Mouse (Mus musculus): ENCODE measurements at regions not wholly inside any gene's neighbourhood (a gene's known extent, or its start where the extent isn't known, plus 50 kb on each side); places are given as distances from the start of the nearest gene placed in this dataset.

- Histone ChIP-seq H3K4me3 (no peak overlapping the region), H3K36me3 (no peaks in the 10 kb centered on the region), H3K4me2 (no peak overlapping the region), H3K27ac (ENCODE audit: poor library complexity, severe bottlenecking) (no peak overlapping the region), H3K27me3 (replicated peaks) (no peaks in the 10 kb centered on the region), H3K4me1 (replicated peaks) (no peaks in the 10 kb centered on the region), H3K9ac (no peak overlapping the region), H3K9me3 (replicated peaks) (no peaks in the 10 kb centered on the region)
- WGBS, result 77% methylated on average over 5 of the region's 5 CpGs
- ATAC-seq (ENCODE audit: insufficient number of reproducible peaks, low FRiP score), result no peak
Measured at GRCm38 (mm10) chr16:22750725-22751287, 60.6 kb downstream of the Crygs start.

GRCm38 (mm10) chr16:22744121-22744855, 67.1 kb downstream of the Crygs start:
- no peaks in the 10 kb centered on the region for H3K9me3 ChIP-seq (replicated peaks)
- no peak overlapping the region for H3K27ac ChIP-seq (ENCODE audit: poor library complexity, severe bottlenecking)
- H3K4me1 ChIP-seq (replicated peaks), result no peaks in the 10 kb centered on the region
- no peak overlapping the region for H3K9ac ChIP-seq
- WGBS, result 76% methylated on average over 7 of the region's 7 CpGs
- ATAC-seq (ENCODE audit: insufficient number of reproducible peaks, low FRiP score), result no peak
- H3K27me3 ChIP-seq (replicated peaks), result no peaks in the 10 kb centered on the region
- no peak overlapping the region for H3K4me3 ChIP-seq
- no peaks in the 10 kb centered on the region for H3K36me3 ChIP-seq
- H3K4me2 ChIP-seq, result no peak overlapping the region

- Histone ChIP-seq H3K4me1 (replicated peaks) (no peaks in the 10 kb centered on the region), H3K9ac (no peak overlapping the region), H3K4me3 (no peak overlapping the region), H3K36me3 (no peaks in the 10 kb centered on the region), H3K27me3 (replicated peaks) (no peaks in the 10 kb centered on the region), H3K27ac (ENCODE audit: poor library complexity, severe bottlenecking) (no peak overlapping the region), H3K4me2 (no peak overlapping the region), H3K9me3 (replicated peaks) (no peaks in the 10 kb centered on the region)
- 81% methylated on average over 1 of the region's 1 CpGs for WGBS
- ATAC-seq (ENCODE audit: insufficient number of reproducible peaks, low FRiP score), result no peak
Measured at GRCm38 (mm10) chr16:22743461-22743860, 67.9 kb downstream of the Crygs start.

- no peaks in the 10 kb centered on the region for H3K4me1 ChIP-seq (replicated peaks)
- no peak overlapping the region for H3K9ac ChIP-seq
- H3K27me3 ChIP-seq (replicated peaks), result no peaks in the 10 kb centered on the region
- H3K4me3 ChIP-seq, result no peak overlapping the region
- H3K27ac ChIP-seq (ENCODE audit: poor library complexity, severe bottlenecking), result no peak overlapping the region
- no peaks in the 10 kb centered on the region for H3K9me3 ChIP-seq (replicated peaks)
- WGBS, result 55% methylated on average over 4 of the region's 4 CpGs
- no peak for ATAC-seq (ENCODE audit: insufficient number of reproducible peaks, low FRiP score)
- no peaks in the 10 kb centered on the region for H3K36me3 ChIP-seq
- no peak overlapping the region for H3K4me2 ChIP-seq
Measured at GRCm38 (mm10) chr16:22741496-22741895, 69.9 kb downstream of the Crygs start.

GRCm38 (mm10) chr16:22734529-22735022, 76.8 kb downstream of the Crygs start:
- Histone ChIP-seq H3K4me1 (replicated peaks) (peaks cover 19% of the 10 kb centered on the region), H3K9ac (no peak overlapping the region; the same call in 1 of the 2 replicates), H3K27ac (ENCODE audit: poor library complexity, severe bottlenecking) (no peak overlapping the region), H3K4me2 (peak overlapping the region; percentile 48), H3K27me3 (replicated peaks) (no peaks in the 10 kb centered on the region), H3K9me3 (replicated peaks) (no peaks in the 10 kb centered on the region), H3K4me3 (no peak overlapping the region), H3K36me3 (no peaks in the 10 kb centered on the region)
- 50% methylated on average over 10 of the region's 10 CpGs for WGBS
- no peak for ATAC-seq (ENCODE audit: insufficient number of reproducible peaks, low FRiP score)

GRCm38 (mm10) chr16:22733772-22734528, 76.9 kb upstream of the Dgkg start:
- no peaks in the 10 kb centered on the region for H3K9me3 ChIP-seq (replicated peaks)
- no peaks in the 10 kb centered on the region for H3K27me3 ChIP-seq (replicated peaks)
- H3K36me3 ChIP-seq, result no peaks in the 10 kb centered on the region
- H3K4me1 ChIP-seq (replicated peaks), result peaks cover 19% of the 10 kb centered on the region
- no peak overlapping the region for H3K9ac ChIP-seq
- 0 out of 2 replicates have a peak overlapping the region, but pooled peaks have one; percentile 6 for H3K4me3 ChIP-seq
- peak; percentile 22; the same call in 1 of the 2 replicates for ATAC-seq (ENCODE audit: insufficient number of reproducible peaks, low FRiP score)
- WGBS, result 11% methylated on average over 11 of the region's 11 CpGs
- peak overlapping the region; percentile 48 for H3K4me2 ChIP-seq
- no peak overlapping the region for H3K27ac ChIP-seq (ENCODE audit: poor library complexity, severe bottlenecking)

GRCm38 (mm10) chr16:22729096-22729495, 72.1 kb upstream of the Dgkg start:
- Histone ChIP-seq H3K27me3 (replicated peaks) (no peaks in the 10 kb centered on the region), H3K4me3 (no peak overlapping the region), H3K36me3 (no peaks in the 10 kb centered on the region), H3K9me3 (replicated peaks) (no peaks in the 10 kb centered on the region), H3K4me2 (no peak overlapping the region), H3K4me1 (replicated peaks) (peaks cover 11% of the 10 kb centered on the region), H3K9ac (no peak overlapping the region), H3K27ac (ENCODE audit: poor library complexity, severe bottlenecking) (no peak overlapping the region)
- no peak for ATAC-seq (ENCODE audit: insufficient number of reproducible peaks, low FRiP score)
- 73% methylated on average over 3 of the region's 3 CpGs for WGBS

GRCm38 (mm10) chr16:22725261-22725660, 68.2 kb upstream of the Dgkg start:
- ATAC-seq (ENCODE audit: insufficient number of reproducible peaks, low FRiP score), result no peak
- Histone ChIP-seq H3K9ac (no peak overlapping the region), H3K27me3 (replicated peaks) (no peaks in the 10 kb centered on the region), H3K27ac (ENCODE audit: poor library complexity, severe bottlenecking) (no peak overlapping the region), H3K4me1 (replicated peaks) (peaks cover 4% of the 10 kb centered on the region; the same call in 1 of the 2 replicates), H3K4me3 (no peak overlapping the region), H3K4me2 (no peak overlapping the region), H3K9me3 (replicated peaks) (no peaks in the 10 kb centered on the region), H3K36me3 (no peaks in the 10 kb centered on the region)
- 82% methylated on average over 3 of the region's 3 CpGs for WGBS

- WGBS, result 80% methylated on average over 4 of the region's 4 CpGs
- H3K9ac ChIP-seq, result no peak overlapping the region
- no peak overlapping the region for H3K27ac ChIP-seq (ENCODE audit: poor library complexity, severe bottlenecking)
- no peaks in the 10 kb centered on the region for H3K36me3 ChIP-seq
- H3K4me1 ChIP-seq (replicated peaks), result peaks cover 9% of the 10 kb centered on the region
- H3K4me3 ChIP-seq, result no peak overlapping the region
- H3K4me2 ChIP-seq, result no peak overlapping the region
- H3K9me3 ChIP-seq (replicated peaks), result no peaks in the 10 kb centered on the region
- no peak for ATAC-seq (ENCODE audit: insufficient number of reproducible peaks, low FRiP score)
- H3K27me3 ChIP-seq (replicated peaks), result no peaks in the 10 kb centered on the region
Measured at GRCm38 (mm10) chr16:22723333-22723732, 66.3 kb upstream of the Dgkg start.

GRCm38 (mm10) chr16:22719791-22720190, 62.8 kb upstream of the Dgkg start:
- Histone ChIP-seq H3K4me1 (replicated peaks) (peaks cover 9% of the 10 kb centered on the region), H3K27me3 (replicated peaks) (no peaks in the 10 kb centered on the region), H3K36me3 (no peaks in the 10 kb centered on the region), H3K4me3 (no peak overlapping the region), H3K27ac (ENCODE audit: poor library complexity, severe bottlenecking) (no peak overlapping the region), H3K9me3 (replicated peaks) (no peaks in the 10 kb centered on the region), H3K4me2 (no peak overlapping the region), H3K9ac (no peak overlapping the region)
- no peak for ATAC-seq (ENCODE audit: insufficient number of reproducible peaks, low FRiP score)
- 62% methylated on average over 4 of the region's 4 CpGs for WGBS

- no peaks in the 10 kb centered on the region for H3K9me3 ChIP-seq (replicated peaks)
- H3K4me2 ChIP-seq, result no peak overlapping the region
- H3K27me3 ChIP-seq (replicated peaks), result no peaks in the 10 kb centered on the region
- no peak overlapping the region for H3K4me3 ChIP-seq
- H3K9ac ChIP-seq, result no peak overlapping the region
- no peak for ATAC-seq (ENCODE audit: insufficient number of reproducible peaks, low FRiP score)
- H3K27ac ChIP-seq (ENCODE audit: poor library complexity, severe bottlenecking), result no peak overlapping the region
- H3K4me1 ChIP-seq (replicated peaks), result peaks cover 9% of the 10 kb centered on the region
- H3K36me3 ChIP-seq, result no peaks in the 10 kb centered on the region
- WGBS, result 54% methylated on average over 7 of the region's 7 CpGs
Measured at GRCm38 (mm10) chr16:22719304-22719703, 62.3 kb upstream of the Dgkg start.

Data from heart, embryonic 12.5 days (tissue).